Mouse (Mus musculus) brain, embryonic 18.5 days (tissue): ENCODE data around the gene Plagl2.
A peak's percentile ranks its signal among the peaks of the same experiment; 100 is the strongest.
"Not testable (repeated sequence)": the region's sequence is repeated elsewhere in the genome, so short reads cannot be mapped to it uniquely, and the experiment has no call there.

Experiments
- DNase-seq: peaks from one replicate; pipeline ENCODE4 v3.0.0-alpha.2; 2012; ENCODE audit warnings: low read depth, low spot score

The Plagl2 gene

GRCm38 (mm10) chr2:153241250-153242014 lies at the start of gene Plagl2, which contains the start of gene Pofut1:
Gene Plagl2 (minus strand): TSS chr2:153241426.
Gene Pofut1 (plus strand): TSS chr2:153241533.
- peak; percentile 79 for DNase-seq

- peak; percentile 14 for DNase-seq
Measured at GRCm38 (mm10) chr2:153287835-153288234, 46.6 kb upstream of the Plagl2 start.

GRCm38 (mm10) chr2:153286524-153286923 lies 45.3 kb upstream of the Plagl2 start:
- DNase-seq: no peak

GRCm38 (mm10) chr2:153283919-153284318 lies 42.7 kb upstream of the Plagl2 start:
- DNase-seq: no peak

- DNase-seq: no peak
Measured at GRCm38 (mm10) chr2:153278357-153278756, 37.1 kb upstream of the Plagl2 start.

- DNase-seq: not testable (repeated sequence)
Measured at GRCm38 (mm10) chr2:153276846-153277245, 35.6 kb upstream of the Plagl2 start.

GRCm38 (mm10) chr2:153276440-153276839 lies 35.2 kb upstream of the Plagl2 start:
- DNase-seq: no peak

GRCm38 (mm10) chr2:153275577-153275976 lies 34.4 kb upstream of the Plagl2 start:
- not testable (repeated sequence) for DNase-seq

GRCm38 (mm10) chr2:153274919-153275247 lies 33.7 kb upstream of the Plagl2 start:
- no peak for DNase-seq

- not testable (repeated sequence) for DNase-seq
Measured at GRCm38 (mm10) chr2:153274200-153274918, 33.1 kb upstream of the Plagl2 start.

GRCm38 (mm10) chr2:153270231-153270915 lies 29.1 kb upstream of the Plagl2 start:
- DNase-seq: not testable (repeated sequence)

GRCm38 (mm10) chr2:153267331-153267730 lies 26.1 kb upstream of the Plagl2 start:
- no peak for DNase-seq

- DNase-seq: no peak
Measured at GRCm38 (mm10) chr2:153263053-153263452, 21.8 kb upstream of the Plagl2 start.

- DNase-seq: no peak
Measured at GRCm38 (mm10) chr2:153259864-153260674, 18.8 kb upstream of the Plagl2 start.

- DNase-seq: no peak
Measured at GRCm38 (mm10) chr2:153259030-153259863, 18.0 kb upstream of the Plagl2 start.

- DNase-seq: no peak
Measured at GRCm38 (mm10) chr2:153256604-153257003, 15.4 kb upstream of the Plagl2 start.

- DNase-seq: no peak
Measured at GRCm38 (mm10) chr2:153249751-153250150, 8.5 kb upstream of the Plagl2 start.

- DNase-seq: no peak
Measured at GRCm38 (mm10) chr2:153242156-153242555, 930 bp upstream of the Plagl2 start.

- DNase-seq: no peak
Measured at GRCm38 (mm10) chr2:153240701-153241235, 458 bp downstream of the Plagl2 start.

GRCm38 (mm10) chr2:153239860-153240480 lies 1.3 kb downstream of the Plagl2 start:
- no peak for DNase-seq
